Mouse (Mus musculus): Measurements from ENCODE around the gene Htra2. TPM values are rescaled to one million over a fixed set of nuclear protein-coding genes. Genes with fewer than 3 reads are reported as not detected.

Gene Htra2
- polyA plus RNA-seq, 1 experiment = 58.2 TPM

GRCm38 (mm10) chr6:83078324-83078858 lies 23.3 kb upstream of the Htra2 start:
- Histone ChIP-seq H3K27me3 (ENCODE audit: control insufficient read depth, insufficient read depth, low read length) (no peaks in the 10 kb centered on the region; the same call in 1 of the 2 replicates), H3K27ac (ENCODE audit: insufficient read depth, low read length) (peak overlapping the region; percentile 83), H3K4me1 (ENCODE audit: control insufficient read depth, insufficient read depth, low read length) (peaks cover 7% of the 10 kb centered on the region; the same call in 1 of the 2 replicates), H3K4me3 (replicated peaks; ENCODE audit: insufficient read depth, low read depth, low read length) (peak overlapping the region; percentile 85)
- TF ChIP-seq CTCF (IDR thresholded peaks at IDR 0.05; ENCODE audit: borderline replicate concordance, insufficient read depth, low read depth, low read length) (no peak), POLR2A (IDR thresholded peaks at IDR 0.05; ENCODE audit: borderline replicate concordance, insufficient read depth, low read length) (peak; percentile 64; the same call in 1 of the 2 replicates)
- WGBS = under 1% methylated on average over 46 of the region's 46 CpGs
- DNase-seq = peak; percentile 98 to 100

DNA sequence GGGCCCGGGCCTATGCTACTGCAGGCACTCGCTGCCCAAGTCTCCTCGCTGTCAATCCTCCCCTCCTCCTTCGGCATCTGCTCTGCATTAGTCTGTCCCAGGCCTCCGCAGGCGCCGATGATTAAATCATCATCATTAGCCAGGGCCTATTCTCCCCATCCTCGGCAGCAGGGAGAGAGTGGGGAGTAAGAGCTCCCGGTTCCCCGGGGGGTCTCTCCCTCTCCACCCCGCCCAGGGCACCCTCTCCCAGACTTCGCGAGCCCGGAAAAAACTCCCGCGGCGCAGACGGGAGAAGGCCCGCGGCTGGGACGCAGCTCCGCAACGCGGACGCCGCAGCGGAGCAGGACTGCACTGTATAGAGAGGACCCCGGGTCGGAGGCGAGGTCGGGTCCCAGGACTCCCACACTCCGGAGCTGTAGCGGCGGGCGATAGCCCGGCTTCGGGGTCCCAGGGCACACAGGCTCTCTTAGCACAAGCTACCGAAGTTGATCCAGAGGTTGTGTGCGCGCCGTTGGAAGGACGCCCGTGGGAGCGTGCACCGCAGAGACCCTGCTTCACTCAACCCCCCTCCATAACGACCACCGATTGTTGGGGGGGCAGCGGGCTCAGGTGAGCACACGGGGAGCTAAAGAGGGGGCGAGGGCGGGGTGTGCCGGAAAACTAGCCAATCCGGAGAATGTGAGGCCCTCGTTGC lies 22.7 kb upstream of the Htra2 start, which contains the start of gene Pcgf1:
Gene Pcgf1, plus strand, starts transcription at position 240 of the 694 bp plus-strand sequence.
- Histone ChIP-seq H3K4me1 (ENCODE audit: control insufficient read depth, insufficient read depth, low read length) (peaks cover 7% of the 10 kb centered on the region; the same call in 1 of the 2 replicates), H3K4me3 (replicated peaks; ENCODE audit: insufficient read depth, low read depth, low read length) (peak within 1 kb of the TSS; percentile 85), H3K27me3 (ENCODE audit: control insufficient read depth, insufficient read depth, low read length) (no peaks in the 10 kb centered on the region; the same call in 1 of the 2 replicates), H3K27ac (ENCODE audit: insufficient read depth, low read length) (peak within 1 kb of the TSS; percentile 83)
- DNase-seq = peak in 1 of 2 experiments; percentile 67
- no peak for TF ChIP-seq POLR2A (IDR thresholded peaks at IDR 0.05; ENCODE audit: borderline replicate concordance, insufficient read depth, low read length)
- TF ChIP-seq CTCF (IDR thresholded peaks at IDR 0.05; ENCODE audit: borderline replicate concordance, insufficient read depth, low read depth, low read length) = no peak
- WGBS = under 1% methylated on average over 54 of the region's 54 CpGs

GRCm38 (mm10) chr6:83074979-83075378 lies 19.9 kb upstream of the Htra2 start:
- no peak overlapping the region for H3K27ac ChIP-seq (ENCODE audit: insufficient read depth, low read length)
- H3K27me3 ChIP-seq (ENCODE audit: control insufficient read depth, insufficient read depth, low read length) = peaks cover 7% of the 10 kb centered on the region; the same call in 1 of the 2 replicates
- DNase-seq = no peak
- H3K4me1 ChIP-seq (ENCODE audit: control insufficient read depth, insufficient read depth, low read length) = peaks cover 2% of the 10 kb centered on the region; the same call in 1 of the 2 replicates
- WGBS = 19% methylated on average over 2 of the region's 2 CpGs
- no peak overlapping the region for H3K4me3 ChIP-seq (replicated peaks; ENCODE audit: insufficient read depth, low read depth, low read length)
- no peak for TF ChIP-seq POLR2A (IDR thresholded peaks at IDR 0.05; ENCODE audit: borderline replicate concordance, insufficient read depth, low read length)
- TF ChIP-seq CTCF (IDR thresholded peaks at IDR 0.05; ENCODE audit: borderline replicate concordance, insufficient read depth, low read depth, low read length) = no peak

- TF ChIP-seq CTCF (IDR thresholded peaks at IDR 0.05; ENCODE audit: borderline replicate concordance, insufficient read depth, low read depth, low read length) = no peak
- TF ChIP-seq POLR2A (IDR thresholded peaks at IDR 0.05; ENCODE audit: borderline replicate concordance, insufficient read depth, low read length) = no peak
- peaks cover 13% of the 10 kb centered on the region; the same call in 1 of the 2 replicates for H3K27me3 ChIP-seq (ENCODE audit: control insufficient read depth, insufficient read depth, low read length)
- H3K27ac ChIP-seq (ENCODE audit: insufficient read depth, low read length) = no peak overlapping the region
- WGBS = 1% methylated on average over 24 of the region's 24 CpGs
- no peak for DNase-seq
- H3K4me1 ChIP-seq (ENCODE audit: control insufficient read depth, insufficient read depth, low read length) = no peaks in the 10 kb centered on the region
- no peak overlapping the region for H3K4me3 ChIP-seq (replicated peaks; ENCODE audit: insufficient read depth, low read depth, low read length)
Measured at GRCm38 (mm10) chr6:83071220-83071619, 16.1 kb upstream of the Htra2 start.

- TF ChIP-seq CTCF (IDR thresholded peaks at IDR 0.05; ENCODE audit: borderline replicate concordance, insufficient read depth, low read depth, low read length) (no peak), POLR2A (IDR thresholded peaks at IDR 0.05; ENCODE audit: borderline replicate concordance, insufficient read depth, low read length) (no peak)
- no peak overlapping the region for H3K4me3 ChIP-seq (replicated peaks; ENCODE audit: insufficient read depth, low read depth, low read length)
- no peaks in the 10 kb centered on the region for H3K4me1 ChIP-seq (ENCODE audit: control insufficient read depth, insufficient read depth, low read length)
- WGBS = 2% methylated on average over 53 of the region's 58 CpGs
- H3K27ac ChIP-seq (ENCODE audit: insufficient read depth, low read length) = no peak overlapping the region
- DNase-seq = peak; percentile 37 to 74
- H3K27me3 ChIP-seq (ENCODE audit: control insufficient read depth, insufficient read depth, low read length) = peaks cover 13% of the 10 kb centered on the region; the same call in 1 of the 2 replicates
Measured at GRCm38 (mm10) chr6:83070311-83071219, 15.5 kb upstream of the Htra2 start.

- H3K27ac ChIP-seq (ENCODE audit: insufficient read depth, low read length) = no peak within 1 kb of the TSS
- H3K27me3 ChIP-seq (ENCODE audit: control insufficient read depth, insufficient read depth, low read length) = peaks cover 13% of the 10 kb centered on the region; the same call in 1 of the 2 replicates
- TF ChIP-seq CTCF (IDR thresholded peaks at IDR 0.05; ENCODE audit: borderline replicate concordance, insufficient read depth, low read depth, low read length) = no peak
- no peak for TF ChIP-seq POLR2A (IDR thresholded peaks at IDR 0.05; ENCODE audit: borderline replicate concordance, insufficient read depth, low read length)
- under 1% methylated on average over 10 of the region's 10 CpGs for WGBS
- peak in 1 of 2 experiments; percentile 27 for DNase-seq
- no peak within 1 kb of the TSS for H3K4me3 ChIP-seq (replicated peaks; ENCODE audit: insufficient read depth, low read depth, low read length)
- no peaks in the 10 kb centered on the region for H3K4me1 ChIP-seq (ENCODE audit: control insufficient read depth, insufficient read depth, low read length)
Measured at GRCm38 (mm10) chr6:83070247-83070310, 15.0 kb upstream of the Htra2 start, which contains the start of gene Tlx2. Tlx2 (minus strand) TSS chr6:83070293.

- no peaks in the 10 kb centered on the region for H3K4me1 ChIP-seq (ENCODE audit: control insufficient read depth, insufficient read depth, low read length)
- peak in 1 of 2 experiments; percentile 41 for DNase-seq
- peaks cover 13% of the 10 kb centered on the region; the same call in 1 of the 2 replicates for H3K27me3 ChIP-seq (ENCODE audit: control insufficient read depth, insufficient read depth, low read length)
- under 1% methylated on average over 64 of the region's 69 CpGs for WGBS
- H3K27ac ChIP-seq (ENCODE audit: insufficient read depth, low read length) = no peak overlapping the region
- no peak for TF ChIP-seq CTCF (IDR thresholded peaks at IDR 0.05; ENCODE audit: borderline replicate concordance, insufficient read depth, low read depth, low read length)
- no peak overlapping the region for H3K4me3 ChIP-seq (replicated peaks; ENCODE audit: insufficient read depth, low read depth, low read length)
Measured at GRCm38 (mm10) chr6:83069488-83070246, 14.6 kb upstream of the Htra2 start.
